Mouse (Mus musculus) kidney, adult 2 months (tissue): ENCODE measurements at regions not wholly inside any gene's neighbourhood (a gene's known extent, or its start where the extent isn't known, plus 50 kb on each side); places are given as distances from the start of the nearest gene placed in this dataset.

Experiments
- DNase-seq: peaks from one replicate; pipeline ENCODE4 v3.0.0; 2021
- H3K27ac ChIP-seq: fragments of 200-500 bp; 2 replicates; pipeline ENCODE4 v1.5.1; 2012; ENCODE audit warnings: low read depth, low read length, control low read depth, inconsistent platforms; ENCODE audit not compliant: insufficient read depth
- H3K27me3 ChIP-seq: fragments of 200-500 bp; replicated peaks from 2 replicates; pipeline ENCODE4 v1.6.1; 2012; ENCODE audit warnings: mild to moderate bottlenecking, moderate library complexity, low read length, inconsistent platforms; ENCODE audit not compliant: control insufficient read depth, insufficient read depth
- H3K36me3 ChIP-seq: fragments of 200-500 bp; 2 replicates; pipeline ENCODE4 v1.6.1; 2012; ENCODE audit warnings: mild to moderate bottlenecking, moderate library complexity, low read length, inconsistent platforms; ENCODE audit not compliant: control insufficient read depth, insufficient read depth
- H3K4me1 ChIP-seq: fragments of 200-500 bp; 2 replicates; pipeline ENCODE4 v1.6.1; 2011; ENCODE audit warnings: low read length; ENCODE audit not compliant: control insufficient read depth, insufficient read depth
- H3K4me3 ChIP-seq: fragments of 200-500 bp; 2 replicates; pipeline ENCODE4 v1.5.1; 2011; ENCODE audit warnings: mild to moderate bottlenecking, low read depth, low read length, control low read depth; ENCODE audit not compliant: insufficient read depth
- CTCF ChIP-seq: fragments of 200-500 bp; conservative IDR thresholded peaks from 2 replicates; pipeline ENCODE4 v1.5.1; 2011; ENCODE audit warnings: low read depth, mild to moderate bottlenecking, control low read depth, low read length, moderate library complexity, mixed read lengths; ENCODE audit not compliant: insufficient read depth, insufficient read length
- POLR2A ChIP-seq: fragments of 200-500 bp; IDR thresholded peaks from one replicate; pipeline ENCODE4 v1.6.1; 2011; ENCODE audit warnings: low read depth, low read length, control low read depth
- WGBS: fragments of 180-500 bp; shearing (Covaris S2); methylation state at CpG from one replicate; pipeline ENCODE4 v1.1.7; 2018; 5-methylcytosine and 5-hydroxymethylcytosine counted together

DNA sequence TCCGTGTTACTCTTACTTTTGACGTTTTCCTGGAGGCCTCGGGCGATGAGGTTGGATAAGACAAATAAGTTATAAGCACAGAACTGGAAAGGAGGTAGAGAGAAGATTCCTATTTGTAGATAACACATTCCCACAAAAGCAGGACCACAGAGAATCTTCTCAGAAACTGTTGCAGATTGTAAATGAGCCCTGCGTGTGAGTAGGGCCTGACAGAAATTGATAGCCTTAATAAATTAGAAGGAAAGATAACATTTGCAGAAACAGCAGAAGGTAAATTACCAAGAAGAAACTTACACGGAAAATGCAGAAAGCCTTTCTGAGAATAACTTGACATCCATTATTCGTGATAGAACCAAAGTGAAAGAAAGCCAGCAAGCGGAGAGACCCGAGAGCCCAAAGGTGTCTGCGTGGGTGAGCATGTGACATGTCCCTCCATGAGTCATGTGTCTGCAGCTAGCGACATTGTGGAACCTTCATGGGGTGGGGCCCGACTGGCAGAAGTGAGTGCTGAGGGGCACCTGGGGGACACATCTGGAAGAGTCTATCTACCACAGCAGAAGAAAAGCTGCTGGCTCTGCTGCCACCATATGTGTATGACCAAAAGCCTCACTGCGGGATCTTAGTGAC is 52.5 kb upstream of the Adtrp start:
- TF ChIP-seq POLR2A (no peak), CTCF (no peak)
- H3K4me1 ChIP-seq = 0 out of 2 replicates have a peak, but pooled peaks cover 2% of the 10 kb centered on the region
- H3K36me3 ChIP-seq = no peaks in the 10 kb centered on the region
- H3K27ac ChIP-seq = no peak overlapping the region
- H3K27me3 ChIP-seq = no peaks in the 10 kb centered on the region
- no peak overlapping the region for H3K4me3 ChIP-seq
- no peak for DNase-seq
- 70% methylated on average over 13 of the region's 13 CpGs for WGBS

DNA sequence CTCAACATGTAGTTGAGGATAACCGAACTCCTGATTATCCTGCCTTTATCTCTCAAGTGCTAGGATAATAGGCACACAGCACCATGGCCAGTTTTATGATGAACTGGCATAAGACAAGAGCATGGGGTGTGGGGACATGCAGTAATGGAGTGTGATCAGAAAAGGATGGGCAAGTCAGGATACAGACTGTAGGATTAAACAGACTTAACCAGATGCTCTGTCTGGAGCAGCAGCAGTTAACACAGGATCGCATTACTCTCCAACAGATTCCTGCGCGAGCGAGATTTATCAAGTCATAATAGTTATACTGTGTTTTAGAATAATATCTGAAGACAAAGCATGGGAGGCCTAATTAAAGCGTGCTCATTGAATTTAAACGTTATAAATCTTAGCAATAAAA is 51.8 kb upstream of the Adtrp start:
- Histone ChIP-seq H3K4me1 (0 out of 2 replicates have a peak, but pooled peaks cover 2% of the 10 kb centered on the region), H3K27me3 (no peaks in the 10 kb centered on the region), H3K27ac (no peak overlapping the region), H3K36me3 (no peaks in the 10 kb centered on the region), H3K4me3 (no peak overlapping the region)
- no peak for DNase-seq
- 62% methylated on average over 7 of the region's 7 CpGs for WGBS
- TF ChIP-seq CTCF = no peak
- no peak for TF ChIP-seq POLR2A

DNA sequence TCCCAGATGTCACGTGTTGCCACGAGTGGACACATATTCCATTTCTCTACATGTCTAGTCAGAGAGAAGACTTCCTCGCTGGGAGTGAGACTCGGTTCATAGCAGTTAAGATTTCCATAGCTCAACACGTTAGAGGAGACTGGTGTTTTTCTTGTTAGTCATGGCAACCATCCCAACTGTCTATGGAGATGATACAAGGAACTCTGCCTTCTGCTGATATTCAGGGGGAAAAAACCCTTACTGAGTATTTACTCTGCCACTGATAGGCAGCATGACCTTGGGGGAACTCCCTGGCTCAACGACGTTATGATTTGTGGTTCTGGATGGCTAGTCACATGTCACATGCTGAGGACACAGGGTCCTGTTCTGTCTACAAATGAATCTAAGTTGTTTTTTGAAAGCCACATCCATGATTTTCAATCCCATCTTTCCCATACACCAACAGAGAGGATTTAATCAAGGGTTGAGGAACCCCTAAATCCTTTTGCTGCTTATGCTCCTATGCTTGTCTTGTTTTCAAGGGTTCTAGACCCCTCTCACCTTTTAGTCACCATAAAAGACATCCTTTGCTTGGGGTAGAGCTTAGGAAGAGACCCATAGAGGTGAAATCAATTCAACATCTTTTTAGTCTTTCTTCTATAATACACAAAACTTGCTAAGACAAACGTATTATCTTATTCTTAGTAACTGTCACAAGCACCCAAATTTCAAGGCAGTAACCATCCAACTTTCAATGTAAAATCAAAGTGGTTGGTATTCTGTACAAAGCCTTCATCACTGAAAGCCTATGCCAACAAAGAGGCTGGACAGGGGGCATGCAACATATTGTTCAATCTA is 50.2 kb upstream of the Adtrp start:
- WGBS = 74% methylated on average over 8 of the region's 8 CpGs
- Histone ChIP-seq H3K4me1 (0 out of 2 replicates have a peak, but pooled peaks cover 2% of the 10 kb centered on the region), H3K27ac (no peak overlapping the region), H3K4me3 (no peak overlapping the region), H3K36me3 (no peaks in the 10 kb centered on the region), H3K27me3 (no peaks in the 10 kb centered on the region)
- no peak for DNase-seq
- TF ChIP-seq CTCF (no peak), POLR2A (no peak)
